In genomic region chr15:32041764-32042163, GRCm38 (mm10) we compare ENCODE assay signal across 18 mouse cellular contexts.
DNase-seq lines count a peak whose midpoint lies in the region; ATAC-seq and TF ChIP-seq lines count a peak whose summit lies in the region.
"Had no signal": no experiment of that assay in that cellular context is flagged by ENCODE, and none has a peak within 500 bp of the region (broad histone marks: within the 10 kb centered on the region; RNA-seq: fewer than 3 reads in every experiment).

No protein-coding gene starts in this region.

- intact Hi-C loops in heart, adult 2 months (cut with DNase I), result no loop called here
- intact Hi-C loops in heart, postnatal 14 days (cut with DNase I), result no loop called here

- no peak for TF ChIP-seq CTCF in heart, adult 2 months (IDR thresholded peaks at IDR 0.05)
- no peak for TF ChIP-seq CTCF in lung, embryonic 14.5 days (IDR thresholded peaks at IDR 0.05; ENCODE audit: low read depth)
- TF ChIP-seq CTCF in stomach, postnatal 0 days (IDR thresholded peaks at IDR 0.05; ENCODE audit: low read depth), result no peak

- H3K4me3 ChIP-seq in heart, adult 2 months, result no peak overlapping the region
- no peak overlapping the region for H3K4me3 ChIP-seq in lung, embryonic 14.5 days (ENCODE audit: low read depth, low read length)
- no peak overlapping the region for H3K4me3 ChIP-seq in stomach, postnatal 0 days (ENCODE audit: low read depth, low read length)
- H3K4me3 ChIP-seq in midbrain, embryonic 16.5 days (ENCODE audit: low read depth, low read length), result no peak overlapping the region
- no peak overlapping the region for H3K4me3 ChIP-seq in liver, embryonic 12.5 days
- H3K4me3 ChIP-seq: heart, embryonic 12.5 days; liver, embryonic 15.5 days; myocyte had no signal

- H3K27me3 ChIP-seq in heart, adult 2 months (ENCODE audit: control insufficient read depth, insufficient read depth, low read length), result no peaks in the 10 kb centered on the region
- H3K27me3 ChIP-seq in lung, embryonic 14.5 days (ENCODE audit: insufficient read depth, low read length), result no peaks in the 10 kb centered on the region
- no peaks in the 10 kb centered on the region for H3K27me3 ChIP-seq in stomach, postnatal 0 days (ENCODE audit: control insufficient read depth, insufficient read depth, low read length)
- H3K27me3 ChIP-seq in midbrain, embryonic 16.5 days (ENCODE audit: control insufficient read depth, insufficient read depth, low read depth, low read length), result no peaks in the 10 kb centered on the region
- no peaks in the 10 kb centered on the region for H3K27me3 ChIP-seq in liver, embryonic 12.5 days (replicated peaks)
- H3K27me3 ChIP-seq: CH12.LX; liver, embryonic 15.5 days had no signal

- no peaks in the 10 kb centered on the region; the same call in 1 of the 2 replicates for H3K4me1 ChIP-seq in heart, adult 2 months (ENCODE audit: control insufficient read depth, insufficient read depth, low read length)
- 0 out of 2 replicates have a peak, but pooled peaks cover 5% of the 10 kb centered on the region for H3K4me1 ChIP-seq in lung, embryonic 14.5 days (ENCODE audit: insufficient read depth)
- H3K4me1 ChIP-seq in stomach, postnatal 0 days (replicated peaks; ENCODE audit: control insufficient read depth, insufficient read depth), result no peaks in the 10 kb centered on the region
- H3K4me1 ChIP-seq in midbrain, embryonic 16.5 days (ENCODE audit: control insufficient read depth, insufficient read depth, low read length), result no peaks in the 10 kb centered on the region
- H3K4me1 ChIP-seq in liver, embryonic 12.5 days, result no peaks in the 10 kb centered on the region
- H3K4me1 ChIP-seq: liver, embryonic 15.5 days had no signal

- TF ChIP-seq POLR2A in heart, adult 2 months (IDR thresholded peaks at IDR 0.05; ENCODE audit: insufficient read depth, low read depth, low read length), result no peak

- no peaks in the 10 kb centered on the region for H3K79me2 ChIP-seq in heart, adult 2 months (replicated peaks; ENCODE audit: control insufficient read depth, insufficient read depth, low read length)

- DNase-seq in heart, adult 2 months, result no peak
- DNase-seq in heart, postnatal 14 days, result no peak
- DNase-seq in lung, embryonic 14.5 days, result no peak
- DNase-seq in lung, postnatal 10 days, result no peak
- DNase-seq in cerebellum, postnatal 10 days, result peak; percentile 63 to 82
- no peak for DNase-seq in stomach, postnatal 0 days (ENCODE audit: low spot score)
- DNase-seq: adrenal gland, postnatal 14 days; layer of hippocampus, postnatal 36 days; right cerebral cortex, adult 18-20 months; spleen, adult 18-20 months; thymus, adult 2 months had no signal

- 82% methylated on average over 6 of the region's 6 CpGs for WGBS in heart, adult 2 months
- WGBS in lung, embryonic 14.5 days, result 89% methylated on average over 6 of the region's 6 CpGs
- 82% methylated on average over 6 of the region's 6 CpGs for whole genome bisulfite sequencing in stomach, postnatal 0 days
- WGBS in midbrain, embryonic 16.5 days, result 81% methylated on average over 6 of the region's 6 CpGs
- WGBS in liver, embryonic 12.5 days (ENCODE audit: insufficient replicate concordance), result 75% methylated on average over 6 of the region's 6 CpGs

- H3K9ac ChIP-seq in heart, adult 2 months (ENCODE audit: low read depth, low read length), result no peak overlapping the region
- no peak overlapping the region for H3K9ac ChIP-seq in lung, embryonic 14.5 days
- H3K9ac ChIP-seq in stomach, postnatal 0 days (ENCODE audit: low read length), result no peak overlapping the region
- H3K9ac ChIP-seq in midbrain, embryonic 16.5 days (ENCODE audit: low read depth, low read length), result no peak overlapping the region
- no peak overlapping the region for H3K9ac ChIP-seq in liver, embryonic 12.5 days
- H3K9ac ChIP-seq: heart, embryonic 12.5 days; liver, embryonic 15.5 days had no signal

- peak overlapping the region; percentile 47 for H3K27ac ChIP-seq in heart, adult 2 months
- peak overlapping the region; percentile 36; the same call in 1 of the 2 replicates for H3K27ac ChIP-seq in lung, embryonic 14.5 days (ENCODE audit: low read depth)
- H3K27ac ChIP-seq in stomach, postnatal 0 days (replicated peaks), result peak overlapping the region; percentile 45; the same call in 1 of the 2 replicates
- no peak overlapping the region for H3K27ac ChIP-seq in midbrain, embryonic 16.5 days (ENCODE audit: low read length)
- no peak overlapping the region for H3K27ac ChIP-seq in liver, embryonic 12.5 days
- H3K27ac ChIP-seq: liver, embryonic 15.5 days had no signal

- no peak for TF ChIP-seq EP300 in heart, adult 2 months (IDR thresholded peaks at IDR 0.05; ENCODE audit: insufficient read depth, low read depth, low read length)
- no peak for TF ChIP-seq EP300 in stomach, postnatal 0 days (optimal IDR thresholded peaks at IDR 0.05)

- ATAC-seq in lung, embryonic 14.5 days (ENCODE audit: insufficient read depth), result no peak
- no peak for ATAC-seq in stomach, postnatal 0 days (ENCODE audit: low FRiP score, low TSS enrichment)
- no peak for ATAC-seq in midbrain, embryonic 16.5 days
- no peak for ATAC-seq in liver, embryonic 12.5 days

- H3K4me2 ChIP-seq in lung, embryonic 14.5 days, result no peak overlapping the region
- H3K4me2 ChIP-seq in stomach, postnatal 0 days (replicated peaks; ENCODE audit: low read depth), result no peak overlapping the region
- no peak overlapping the region for H3K4me2 ChIP-seq in midbrain, embryonic 16.5 days (ENCODE audit: low read length)
- H3K4me2 ChIP-seq in liver, embryonic 12.5 days, result no peak overlapping the region
- H3K4me2 ChIP-seq: heart, embryonic 12.5 days; liver, embryonic 15.5 days; midbrain, embryonic 11.5 days had no signal

- H3K36me3 ChIP-seq in heart, adult 2 months (ENCODE audit: control insufficient read depth, insufficient read depth, low read length), result no peaks in the 10 kb centered on the region
- no peaks in the 10 kb centered on the region for H3K36me3 ChIP-seq in lung, embryonic 14.5 days (ENCODE audit: insufficient read depth)
- H3K36me3 ChIP-seq in stomach, postnatal 0 days (ENCODE audit: control insufficient read depth, insufficient read depth, low read length), result no peaks in the 10 kb centered on the region
- H3K36me3 ChIP-seq in midbrain, embryonic 16.5 days (ENCODE audit: control insufficient read depth, insufficient read depth, low read length), result no peaks in the 10 kb centered on the region
- no peaks in the 10 kb centered on the region for H3K36me3 ChIP-seq in liver, embryonic 12.5 days
- H3K36me3 ChIP-seq: heart, embryonic 12.5 days; liver, embryonic 15.5 days had no signal

- no peaks in the 10 kb centered on the region for H3K9me3 ChIP-seq in lung, embryonic 14.5 days (ENCODE audit: low read depth, low read length)
- H3K9me3 ChIP-seq in stomach, postnatal 0 days (ENCODE audit: control insufficient read depth, low read length), result no peaks in the 10 kb centered on the region
- no peaks in the 10 kb centered on the region for H3K9me3 ChIP-seq in midbrain, embryonic 16.5 days (replicated peaks; ENCODE audit: control insufficient read depth, low read length, poor library complexity, severe bottlenecking)
- H3K9me3 ChIP-seq in liver, embryonic 12.5 days (replicated peaks), result no peaks in the 10 kb centered on the region
- H3K9me3 ChIP-seq: heart, embryonic 12.5 days; liver, embryonic 15.5 days had no signal

Comparison
In these comparisons a context has a peak if more than half of its experiments do, and no peak if none do; other contexts are left out.
1. DNase-seq: peak in cerebellum, postnatal 10 days (2 of 2); none in heart, adult 2 months (0 of 2), heart, postnatal 14 days (0 of 2), lung, embryonic 14.5 days (single experiment), lung, postnatal 10 days (single experiment) and stomach, postnatal 0 days (single experiment).
2. H3K27ac ChIP-seq: peak in heart, adult 2 months (single experiment), lung, embryonic 14.5 days (single experiment) and stomach, postnatal 0 days (single experiment); none in midbrain, embryonic 16.5 days (single experiment) and liver, embryonic 12.5 days (single experiment).